Mouse (Mus musculus) thymus, adult 2 months (tissue): ENCODE measurements at regions not wholly inside any gene's neighbourhood (a gene's known extent, or its start where the extent isn't known, plus 50 kb on each side); places are given as distances from the start of the nearest gene placed in this dataset.

Experiments
- DNase-seq: peaks from one replicate; pipeline ENCODE4 v3.0.0; 2021
- H3K27ac ChIP-seq: fragments of 200-500 bp; 2 replicates; pipeline ENCODE4 v1.5.1; 2012; ENCODE audit warnings: low read length, control low read depth; ENCODE audit not compliant: control insufficient read depth, insufficient read depth
- H3K27me3 ChIP-seq: fragments of 200-500 bp; 2 replicates; pipeline ENCODE4 v1.6.1; 2012; ENCODE audit warnings: mild to moderate bottlenecking, low read length, moderate library complexity, mixed read lengths; ENCODE audit not compliant: control insufficient read depth, insufficient read depth
- H3K36me3 ChIP-seq: fragments of 200-500 bp; 2 replicates; pipeline ENCODE4 v1.6.1; 2012; ENCODE audit warnings: mild to moderate bottlenecking, low read length, moderate library complexity; ENCODE audit not compliant: control insufficient read depth, insufficient read depth
- H3K4me1 ChIP-seq: fragments of 200-500 bp; replicated peaks from 2 replicates; pipeline ENCODE4 v1.6.1; 2012; ENCODE audit warnings: low read length; ENCODE audit not compliant: control insufficient read depth, insufficient read depth
- H3K4me3 ChIP-seq: fragments of 200-500 bp; 2 replicates; pipeline ENCODE4 v1.5.1; 2012; ENCODE audit warnings: mild to moderate bottlenecking, low read length, control low read depth, moderate library complexity; ENCODE audit not compliant: control insufficient read depth, insufficient read depth
- CTCF ChIP-seq: fragments of 200-500 bp; IDR thresholded peaks from 2 replicates; pipeline ENCODE4 v1.5.1; 2012; ENCODE audit warnings: mild to moderate bottlenecking, control low read depth, low read length, moderate library complexity, borderline replicate concordance; ENCODE audit not compliant: control insufficient read depth, poor library complexity, insufficient read depth; ENCODE audit errors: extremely low read depth
- POLR2A ChIP-seq: fragments of 200-500 bp; IDR thresholded peaks from 2 replicates; pipeline ENCODE4 v1.6.1; 2012; ENCODE audit warnings: mild to moderate bottlenecking, low read length, control low read depth, moderate library complexity; ENCODE audit not compliant: control insufficient read depth, poor library complexity, insufficient read depth; ENCODE audit errors: extremely low read depth
- WGBS: fragments of 180-500 bp; shearing (Covaris S2); methylation state at CpG from one replicate; pipeline ENCODE4 v1.1.7; 2018; 5-methylcytosine and 5-hydroxymethylcytosine counted together

GRCm38 (mm10) chr3:41363947-41364346 lies 191.6 kb upstream of the Jade1 start:
- DNase-seq = no peak
- Histone ChIP-seq H3K4me1 (no peaks in the 10 kb centered on the region), H3K27me3 (no peaks in the 10 kb centered on the region), H3K27ac (no peak overlapping the region), H3K36me3 (no peaks in the 10 kb centered on the region), H3K4me3 (no peak overlapping the region)
- TF ChIP-seq CTCF = no peak
- TF ChIP-seq POLR2A = no peak
- WGBS = 96% methylated on average over 3 of the region's 3 CpGs

GRCm38 (mm10) chr3:41360231-41360630 lies 195.3 kb upstream of the Jade1 start:
- no peak overlapping the region for H3K27ac ChIP-seq
- H3K4me3 ChIP-seq = no peak overlapping the region
- WGBS = 90% methylated on average over 5 of the region's 5 CpGs
- H3K4me1 ChIP-seq = no peaks in the 10 kb centered on the region
- H3K36me3 ChIP-seq = no peaks in the 10 kb centered on the region
- DNase-seq = no peak
- no peak for TF ChIP-seq CTCF
- no peak for TF ChIP-seq POLR2A
- H3K27me3 ChIP-seq = no peaks in the 10 kb centered on the region

GRCm38 (mm10) chr3:41359458-41359857 lies 196.1 kb upstream of the Jade1 start:
- no peak for DNase-seq
- Histone ChIP-seq H3K36me3 (no peaks in the 10 kb centered on the region), H3K4me1 (no peaks in the 10 kb centered on the region), H3K4me3 (no peak overlapping the region), H3K27me3 (no peaks in the 10 kb centered on the region), H3K27ac (no peak overlapping the region)
- 93% methylated on average over 4 of the region's 4 CpGs for whole genome bisulfite sequencing
- TF ChIP-seq POLR2A = no peak
- TF ChIP-seq CTCF = no peak

- H3K27ac ChIP-seq = no peak overlapping the region
- no peaks in the 10 kb centered on the region for H3K36me3 ChIP-seq
- 74% methylated on average over 2 of the region's 2 CpGs for WGBS
- no peak for DNase-seq
- TF ChIP-seq CTCF = no peak
- TF ChIP-seq POLR2A = no peak
- H3K4me3 ChIP-seq = no peak overlapping the region
- H3K4me1 ChIP-seq = no peaks in the 10 kb centered on the region
- H3K27me3 ChIP-seq = no peaks in the 10 kb centered on the region
Observed at GRCm38 (mm10) chr3:41353021-41353420, 202.5 kb upstream of the Jade1 start.

GRCm38 (mm10) chr3:41351786-41352185 lies 203.7 kb upstream of the Jade1 start:
- Histone ChIP-seq H3K27ac (no peak overlapping the region), H3K27me3 (no peaks in the 10 kb centered on the region), H3K4me3 (no peak overlapping the region), H3K4me1 (no peaks in the 10 kb centered on the region), H3K36me3 (no peaks in the 10 kb centered on the region)
- no peak for TF ChIP-seq POLR2A
- TF ChIP-seq CTCF = no peak
- 86% methylated on average over 4 of the region's 4 CpGs for WGBS
- no peak for DNase-seq

- 81% methylated on average over 8 of the region's 8 CpGs for WGBS
- no peak for DNase-seq
- H3K27me3 ChIP-seq = no peaks in the 10 kb centered on the region
- H3K4me1 ChIP-seq = no peaks in the 10 kb centered on the region
- no peak for TF ChIP-seq CTCF
- no peak for TF ChIP-seq POLR2A
- no peaks in the 10 kb centered on the region for H3K36me3 ChIP-seq
- H3K27ac ChIP-seq = no peak overlapping the region
- H3K4me3 ChIP-seq = no peak overlapping the region
Observed at GRCm38 (mm10) chr3:41351091-41351685, 204.3 kb upstream of the Jade1 start.

- TF ChIP-seq CTCF = no peak
- no peak for TF ChIP-seq POLR2A
- Histone ChIP-seq H3K4me1 (no peaks in the 10 kb centered on the region), H3K36me3 (no peaks in the 10 kb centered on the region), H3K4me3 (no peak overlapping the region), H3K27ac (no peak overlapping the region), H3K27me3 (no peaks in the 10 kb centered on the region)
- no peak for DNase-seq
- WGBS = 80% methylated on average over 3 of the region's 3 CpGs
Observed at GRCm38 (mm10) chr3:41350331-41350730, 205.2 kb upstream of the Jade1 start.
